Mouse (Mus musculus) monocyte, adult 59 days (primary cell): Measurements from ENCODE around the gene Slc22a7. TPM values are rescaled to one million over a fixed set of nuclear protein-coding genes. Genes with fewer than 3 reads are reported as not detected.

Experiments used
- total RNA-seq, 2 experiments: library from RNA; stranded (reverse); gene quantifications; one replicate each; pipeline ENCODE4 v1.2.4; 2023

Gene Slc22a7
- total RNA-seq = not detected

GRCm38 (mm10) chr17:46438298-46438873, at the start of gene Slc22a7:
Gene Slc22a7, minus strand, starts transcription at chr17:46438457.

DNA sequence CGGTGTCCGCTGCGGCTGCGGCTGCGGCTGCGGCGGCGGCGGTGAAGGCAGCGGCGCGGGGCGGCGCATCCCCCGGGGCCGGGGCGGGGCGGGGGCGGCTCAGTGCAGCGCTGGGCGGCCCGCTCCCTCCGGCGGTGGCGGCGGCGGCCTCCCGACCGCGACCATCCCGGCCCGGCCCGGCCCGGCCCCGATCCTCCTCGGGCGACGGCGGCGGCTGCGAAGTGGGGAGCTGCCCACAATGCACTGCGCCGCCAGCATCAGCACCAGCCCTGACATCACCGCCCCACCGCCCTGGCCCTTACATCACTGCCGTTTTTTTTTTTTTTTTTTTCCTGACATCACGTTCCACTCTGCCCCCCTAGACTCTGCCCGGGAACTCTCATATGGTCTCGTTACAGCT, 49.2 kb upstream of the Slc22a7 start, which contains the start of gene Ttbk1:
Gene Ttbk1, minus strand, starts transcription at position 245 of the 400 bp plus-strand sequence.

GRCm38 (mm10) chr17:46428761-46429414, 9.4 kb downstream of the Slc22a7 start, which contains the start of gene Crip3:
Gene Crip3, plus strand, starts transcription at chr17:46428926.

GRCm38 (mm10) chr17:46383294-46384060, 54.8 kb downstream of the Slc22a7 start, which contains the start of gene Zfp318:
Gene Zfp318, plus strand, starts transcription at chr17:46383731.

Other genes starting within 250 kb of the Slc22a7 start
- 1 to 10 TPM; 5.6 to 6.1 TPM for gene Polh, start 235.8 kb downstream of the Slc22a7 start, total RNA-seq
- 10 to 100 TPM; 20.7 to 21.4 TPM for gene Xpo5, start 235.7 kb downstream of the Slc22a7 start, total RNA-seq
- 10 to 100 TPM; 28.4 to 32.7 TPM for gene Polr1c, start 190.4 kb downstream of the Slc22a7 start, total RNA-seq
- 100 to 1,000 TPM in 1 of 2 experiments, 10 to 100 TPM in 1; 95.4 to 118 TPM for gene Yipf3, start 190.4 kb downstream of the Slc22a7 start, total RNA-seq
- 1 to 10 TPM; 2.0 to 3.0 TPM for gene Lrrc73, start 184.9 kb downstream of the Slc22a7 start, total RNA-seq
- 10 to 100 TPM; 44.5 to 50.8 TPM for gene Tjap1, start 155.4 kb downstream of the Slc22a7 start, total RNA-seq
- not detected for gene Dlk2, start 141.0 kb downstream of the Slc22a7 start, total RNA-seq
- gene Abcc10, start 110.1 kb downstream of the Slc22a7 start, total RNA-seq = 10 to 100 TPM in 1 of 2 experiments, 1 to 10 TPM in 1; 9.6 to 10.1 TPM
- gene Zfp318, start 54.7 kb downstream of the Slc22a7 start, total RNA-seq = 10 to 100 TPM; 22.7 to 24.0 TPM
- not detected for gene Crip3, start 9.5 kb downstream of the Slc22a7 start, total RNA-seq
- gene Ttbk1, start 49.2 kb upstream of the Slc22a7 start, total RNA-seq = under 1 TPM in 1 of 2 experiments, not detected in 1; 0.08 TPM
- gene Dnph1, start 58.3 kb upstream of the Slc22a7 start, total RNA-seq = under 1 TPM; 0.55 to 0.91 TPM
- 10 to 100 TPM; 15.7 to 17.2 TPM for gene Cul9, start 107.9 kb upstream of the Slc22a7 start, total RNA-seq
- 10 to 100 TPM; 42.4 to 66.7 TPM for gene Srf, start 117.7 kb upstream of the Slc22a7 start, total RNA-seq
- under 1 TPM in 1 of 2 experiments, not detected in 1; 0.13 TPM for gene Ptk7, start 191.0 kb upstream of the Slc22a7 start, total RNA-seq
- 10 to 100 TPM; 15.4 to 16.5 TPM for gene Klc4, start 207.6 kb upstream of the Slc22a7 start, total RNA-seq
- gene Mrpl2, start 207.8 kb upstream of the Slc22a7 start, total RNA-seq = 10 to 100 TPM; 28.2 to 28.9 TPM
- gene Cul7, start 211.9 kb upstream of the Slc22a7 start, total RNA-seq = 1 to 10 TPM; 3.3 to 3.9 TPM
- gene Rrp36, start 235.9 kb upstream of the Slc22a7 start, total RNA-seq = 10 to 100 TPM; 26.2 to 34.3 TPM
- gene Mea1, start 240.3 kb upstream of the Slc22a7 start, total RNA-seq = 10 to 100 TPM; 51.6 to 52.0 TPM
- gene Klhdc3, start 242.5 kb upstream of the Slc22a7 start, total RNA-seq = 10 to 100 TPM; 63.0 to 63.2 TPM